Mouse (Mus musculus) G1E (cell line): ENCODE results near the gene Itga9.

Source experiments
- CTCF ChIP-seq: IDR thresholded peaks from 2 replicates; pipeline ENCODE4 v1.5.1; 2012; ENCODE audit warnings: low read depth, low read length, inconsistent platforms, mixed read lengths
- GATA1 ChIP-seq: IDR thresholded peaks from 2 replicates; pipeline ENCODE4 v1.6.1; 2012; ENCODE audit warnings: borderline replicate concordance, low read length, inconsistent platforms, mixed read lengths
- GATA2 ChIP-seq: IDR thresholded peaks from 2 replicates; pipeline ENCODE4 v1.6.1; 2012; ENCODE audit warnings: low read depth, low read length, inconsistent platforms, borderline replicate concordance
- POLR2AphosphoS5 ChIP-seq: IDR thresholded peaks from 2 replicates; pipeline ENCODE4 v1.6.1; 2012; ENCODE audit warnings: low read depth, low read length, inconsistent platforms; ENCODE audit not compliant: insufficient replicate concordance
- TAL1 ChIP-seq: conservative IDR thresholded peaks from 2 replicates; pipeline ENCODE4 v1.6.1; 2012; ENCODE audit warnings: low read depth, low read length, inconsistent platforms, mixed read lengths

DNA sequence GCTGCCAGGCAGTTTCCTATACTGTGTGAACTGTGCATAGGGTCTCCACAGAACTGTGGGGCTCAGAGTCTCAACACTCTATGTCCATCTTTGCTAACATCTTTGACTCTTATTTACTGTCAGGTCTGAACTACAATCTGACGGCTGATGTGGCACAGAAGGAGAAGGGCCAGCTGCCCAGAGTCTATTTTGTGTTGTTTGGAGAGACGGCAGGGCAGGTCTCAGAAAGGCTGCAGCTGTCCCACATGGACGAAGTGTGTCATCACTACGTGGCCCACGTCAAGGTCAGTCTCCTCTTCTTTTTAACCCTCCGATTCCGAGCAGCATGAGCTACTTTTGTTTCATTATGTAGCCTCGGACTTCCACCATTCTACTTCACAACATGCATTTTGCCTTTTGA, 91.7 kb downstream of the Itga9 start:
- no peak for TF ChIP-seq CTCF
- no peak for TF ChIP-seq GATA1
- no peak for TF ChIP-seq TAL1
- no peak for TF ChIP-seq POLR2AphosphoS5
- no peak for TF ChIP-seq GATA2
